Mouse (Mus musculus): ENCODE measurements around the gene Tmem135. TPM values are rescaled to one million over a fixed set of nuclear protein-coding genes. Genes with fewer than 3 reads are reported as not detected.

Tmem135 gene
- total and polyA plus RNA-seq, 3 experiments, result 18.0 to 31.0 (median 30.0) TPM

GRCm38 (mm10) chr7:89116261-89116664, 287.8 kb downstream of the Tmem135 start:
- dilution Hi-C loops (cut with MboI; ENCODE audit: extremely low pct_ligation_motif_present, extremely low pct_unique_long_range_greater_than_20kb, low sequenced_read_pairs), result no loop called here
- TF ChIP-seq CHD1 (IDR thresholded peaks at IDR 0.05; ENCODE audit: low read depth, low read length) (no peak), RCOR1 (conservative IDR thresholded peaks at IDR 0.05; ENCODE audit: low read depth, low read length) (no peak), E2F4 (IDR thresholded peaks at IDR 0.05; ENCODE audit: insufficient replicate concordance, low read depth, low read length) (no peak), ZNF384 (IDR thresholded peaks at IDR 0.05; ENCODE audit: low read depth, low read length) (no peak), UBTF (IDR thresholded peaks at IDR 0.05; ENCODE audit: low read depth, low read length) (no peak), ZKSCAN1 (IDR thresholded peaks at IDR 0.05; ENCODE audit: borderline replicate concordance, low read depth, low read length) (no peak), SMC3 (IDR thresholded peaks at IDR 0.05; ENCODE audit: low read depth, low read length) (no peak), POLR2A (IDR thresholded peaks at IDR 0.05; ENCODE audit: low read depth, low read length) (no peak), POLR2AphosphoS2 (IDR thresholded peaks at IDR 0.05; ENCODE audit: low read depth, low read length) (no peak), MAX (IDR thresholded peaks at IDR 0.05; ENCODE audit: low read length) (no peak), BHLHE40 (IDR thresholded peaks at IDR 0.05; ENCODE audit: low read depth, low read length) (no peak), MYC (IDR thresholded peaks at IDR 0.05; ENCODE audit: low read depth, low read length) (no peak)
- H3K27ac ChIP-seq (ENCODE audit: insufficient read depth, low read depth), result no peak overlapping the region
- no peaks in the 10 kb centered on the region for H3K36me3 ChIP-seq (replicated peaks in 1 of 2; ENCODE audit: control insufficient read depth in 1 of 2, insufficient read depth in 1 of 2, low read length in 1 of 2)
- H3K79me2 ChIP-seq (replicated peaks; ENCODE audit: control insufficient read depth, extremely low read depth, insufficient read depth, poor library complexity, severe bottlenecking), result no peaks in the 10 kb centered on the region
- DNase-seq (ENCODE audit: extremely low read depth), result no peak
- no peak overlapping the region for H3K4me2 ChIP-seq (ENCODE audit: insufficient read depth, low read depth, poor library complexity, severe bottlenecking)
- H3K9ac ChIP-seq (ENCODE audit: insufficient read depth, low read depth), result no peak overlapping the region
- in situ Hi-C loops (cut with MboI; ENCODE audit: low pct_ligation_motif_present, low pct_unique_long_range_greater_than_20kb, low sequenced_read_pairs), result no loop called here
- no peaks in the 10 kb centered on the region for H3K9me3 ChIP-seq (replicated peaks; ENCODE audit: low read length)
- H3K4me1 ChIP-seq (ENCODE audit: control insufficient read depth in 1 of 2, insufficient read depth in 2 of 2), result no peaks in the 10 kb centered on the region
- H3K27me3 ChIP-seq (replicated peaks), result no peaks in the 10 kb centered on the region
- no peak overlapping the region for H3K4me3 ChIP-seq (replicated peaks in 1 of 3; ENCODE audit: low read depth in 2 of 3, low read length in 2 of 3, poor library complexity in 1 of 3)

GRCm38 (mm10) chr7:89115633-89116032, 288.4 kb downstream of the Tmem135 start:
- Histone ChIP-seq H3K27me3 (replicated peaks) (no peaks in the 10 kb centered on the region), H3K9me3 (replicated peaks; ENCODE audit: low read length) (no peaks in the 10 kb centered on the region), H3K4me3 (replicated peaks in 1 of 3; ENCODE audit: low read depth in 2 of 3, low read length in 2 of 3, poor library complexity in 1 of 3) (no peak overlapping the region), H3K4me2 (ENCODE audit: insufficient read depth, low read depth, poor library complexity, severe bottlenecking) (no peak overlapping the region), H3K36me3 (replicated peaks in 1 of 2; ENCODE audit: control insufficient read depth in 1 of 2, insufficient read depth in 1 of 2, low read length in 1 of 2) (no peaks in the 10 kb centered on the region), H3K9ac (ENCODE audit: insufficient read depth, low read depth) (no peak overlapping the region), H3K79me2 (replicated peaks; ENCODE audit: control insufficient read depth, extremely low read depth, insufficient read depth, poor library complexity, severe bottlenecking) (no peaks in the 10 kb centered on the region), H3K4me1 (ENCODE audit: control insufficient read depth in 1 of 2, insufficient read depth in 2 of 2) (no peaks in the 10 kb centered on the region), H3K27ac (ENCODE audit: insufficient read depth, low read depth) (no peak overlapping the region)
- TF ChIP-seq MXI1 (IDR thresholded peaks at IDR 0.05; ENCODE audit: low read depth, low read length) (no peak), RAD21 (IDR thresholded peaks at IDR 0.05; ENCODE audit: low read depth, low read length) (no peak), JUN (IDR thresholded peaks at IDR 0.05; ENCODE audit: insufficient read depth, low read depth, low read length) (no peak), ZC3H11A (IDR thresholded peaks at IDR 0.05; ENCODE audit: low read depth, low read length) (no peak), TCF12 (IDR thresholded peaks at IDR 0.05; ENCODE audit: low read depth, low read length) (no peak), NRF1 (IDR thresholded peaks at IDR 0.05; ENCODE audit: low read depth, low read length) (no peak), NELFE (IDR thresholded peaks at IDR 0.05; ENCODE audit: low read depth, low read length) (no peak), MAX (IDR thresholded peaks at IDR 0.05; ENCODE audit: low read length) (no peak), CTCF (conservative IDR thresholded peaks at IDR 0.05 in 1 of 2, IDR thresholded peaks at IDR 0.05 in 1 of 2; ENCODE audit: low read depth in 2 of 2, low read length in 2 of 2) (no peak), ETS1 (conservative IDR thresholded peaks at IDR 0.05; ENCODE audit: low read depth, low read length) (no peak), ZKSCAN1 (IDR thresholded peaks at IDR 0.05; ENCODE audit: borderline replicate concordance, low read depth, low read length) (no peak), ELF1 (IDR thresholded peaks at IDR 0.05; ENCODE audit: low read depth, low read length) (no peak)
- no peak for DNase-seq (ENCODE audit: extremely low read depth)
- dilution Hi-C loops (cut with MboI; ENCODE audit: extremely low pct_ligation_motif_present, extremely low pct_unique_long_range_greater_than_20kb, low sequenced_read_pairs), result no loop called here
- in situ Hi-C loops (cut with MboI; ENCODE audit: low pct_ligation_motif_present, low pct_unique_long_range_greater_than_20kb, low sequenced_read_pairs), result no loop called here

All from CH12.LX (cell line).